Mouse (Mus musculus) midbrain, embryonic 10.5 days (tissue): ENCODE results near the gene Klhdc3. TPM values are rescaled to one million over a fixed set of nuclear protein-coding genes. Genes with fewer than 3 reads are reported as not detected.

Experiments
- DNase-seq: peaks from one replicate; pipeline ENCODE4 v3.0.0-alpha.2; 2017; ENCODE audit warnings: low spot score
- H3K27ac ChIP-seq: fragments of 300-500 bp; sonication (generic); replicated peaks from 2 replicates; pipeline ENCODE4 v1.5.1; 2016; ENCODE audit warnings: mild to moderate bottlenecking
- H3K27me3 ChIP-seq: fragments of 300-500 bp; sonication (generic); 2 replicates; pipeline ENCODE4 v1.6.1; 2016; ENCODE audit warnings: low read depth, mild to moderate bottlenecking; ENCODE audit not compliant: poor library complexity, severe bottlenecking
- H3K36me3 ChIP-seq: fragments of 300-500 bp; sonication (generic); 2 replicates; pipeline ENCODE4 v1.6.1; 2016; ENCODE audit warnings: mild to moderate bottlenecking, moderate library complexity
- H3K4me1 ChIP-seq: fragments of 300-500 bp; sonication (generic); 2 replicates; pipeline ENCODE4 v1.6.1; 2016
- H3K4me3 ChIP-seq: fragments of 300-500 bp; sonication (generic); 2 replicates; pipeline ENCODE4 v1.5.1; 2016; ENCODE audit warnings: mild to moderate bottlenecking, moderate library complexity
- H3K9me3 ChIP-seq: fragments of 300-500 bp; sonication (generic); replicated peaks from 2 replicates; pipeline ENCODE4 v1.6.1; 2016; ENCODE audit warnings: mild to moderate bottlenecking
- WGBS: fragments of 180-500 bp; shearing (Covaris S2); methylation state at CpG from one replicate; pipeline ENCODE4 v1.1.7; 2016; 5-methylcytosine and 5-hydroxymethylcytosine counted together
- polyA plus RNA-seq: library from polyadenylated mRNA; unstranded; fragments of >200 nt; fragmentation: Nextera tagmentation; extraction: Ambion mirVana; gene quantifications from 2 replicates; pipeline ENCODE4 v1.2.1, GENCODE M21; 2016

Gene Klhdc3
- polyA plus RNA-seq, 1 experiment from 2014 or later: 126 TPM

- Histone ChIP-seq H3K27me3 (no peaks in the 10 kb centered on the region), H3K4me1 (no peaks in the 10 kb centered on the region), H3K4me3 (no peak overlapping the region), H3K27ac (no peak overlapping the region), H3K9me3 (no peaks in the 10 kb centered on the region), H3K36me3 (peaks cover 79% of the 10 kb centered on the region)
- DNase-seq: no peak
- WGBS: 71% methylated on average over 1 of the region's 1 CpGs
Measured at GRCm38 (mm10) chr17:46694517-46695063, 13.9 kb upstream of the Klhdc3 start.

- Histone ChIP-seq H3K4me3 (no peak overlapping the region), H3K27me3 (no peaks in the 10 kb centered on the region), H3K27ac (no peak overlapping the region), H3K36me3 (peaks cover 77% of the 10 kb centered on the region), H3K4me1 (no peaks in the 10 kb centered on the region), H3K9me3 (no peaks in the 10 kb centered on the region)
- WGBS: 93% methylated on average over 2 of the region's 2 CpGs
- no peak for DNase-seq
Measured at GRCm38 (mm10) chr17:46691390-46691789, 10.7 kb upstream of the Klhdc3 start.

- Histone ChIP-seq H3K9me3 (no peaks in the 10 kb centered on the region), H3K27ac (no peak overlapping the region), H3K36me3 (peaks cover 77% of the 10 kb centered on the region), H3K27me3 (no peaks in the 10 kb centered on the region), H3K4me1 (no peaks in the 10 kb centered on the region), H3K4me3 (no peak overlapping the region)
- DNase-seq: no peak
- 97% methylated on average over 12 of the region's 12 CpGs for WGBS
Measured at GRCm38 (mm10) chr17:46690665-46691064, 10.0 kb upstream of the Klhdc3 start.

GRCm38 (mm10) chr17:46685913-46686312 lies 5.2 kb upstream of the Klhdc3 start:
- Histone ChIP-seq H3K4me1 (peaks cover 15% of the 10 kb centered on the region), H3K36me3 (peaks cover 79% of the 10 kb centered on the region), H3K27ac (no peak overlapping the region), H3K9me3 (no peaks in the 10 kb centered on the region), H3K4me3 (no peak overlapping the region), H3K27me3 (no peaks in the 10 kb centered on the region)
- 97% methylated on average over 6 of the region's 6 CpGs for WGBS
- DNase-seq: no peak

- Histone ChIP-seq H3K27me3 (no peaks in the 10 kb centered on the region), H3K36me3 (peaks cover 63% of the 10 kb centered on the region), H3K4me3 (no peak overlapping the region), H3K27ac (no peak overlapping the region), H3K4me1 (peaks cover 38% of the 10 kb centered on the region), H3K9me3 (no peaks in the 10 kb centered on the region)
- no peak for DNase-seq
- WGBS: 83% methylated on average over 16 of the region's 16 CpGs
Measured at GRCm38 (mm10) chr17:46682654-46683389, 2.1 kb upstream of the Klhdc3 start.

GRCm38 (mm10) chr17:46681466-46682118 lies 878 bp upstream of the Klhdc3 start:
- DNase-seq: no peak
- WGBS: 30% methylated on average over 12 of the region's 12 CpGs
- H3K4me3 ChIP-seq: peak overlapping the region; percentile 92
- H3K27me3 ChIP-seq: no peaks in the 10 kb centered on the region
- peaks cover 63% of the 10 kb centered on the region for H3K36me3 ChIP-seq
- peak overlapping the region; percentile 89 for H3K27ac ChIP-seq
- H3K9me3 ChIP-seq: no peaks in the 10 kb centered on the region
- peaks cover 38% of the 10 kb centered on the region for H3K4me1 ChIP-seq

- DNase-seq: no peak
- Histone ChIP-seq H3K27me3 (no peaks in the 10 kb centered on the region), H3K36me3 (peaks cover 63% of the 10 kb centered on the region), H3K27ac (peak overlapping the region; percentile 89), H3K9me3 (no peaks in the 10 kb centered on the region), H3K4me1 (peaks cover 40% of the 10 kb centered on the region), H3K4me3 (peak overlapping the region; percentile 92)
- under 1% methylated on average over 34 of the region's 34 CpGs for whole genome bisulfite sequencing
Measured at GRCm38 (mm10) chr17:46679843-46680759, 613 bp downstream of the Klhdc3 start.

GRCm38 (mm10) chr17:46678911-46679310 lies 1.8 kb downstream of the Klhdc3 start:
- H3K27me3 ChIP-seq: no peaks in the 10 kb centered on the region
- H3K27ac ChIP-seq: peak overlapping the region; percentile 89; the same call in 1 of the 2 replicates
- H3K36me3 ChIP-seq: peaks cover 58% of the 10 kb centered on the region
- H3K4me3 ChIP-seq: peak overlapping the region; percentile 92
- DNase-seq: no peak
- 76% methylated on average over 9 of the region's 9 CpGs for WGBS
- H3K9me3 ChIP-seq: no peaks in the 10 kb centered on the region
- H3K4me1 ChIP-seq: peaks cover 49% of the 10 kb centered on the region

GRCm38 (mm10) chr17:46678416-46678815 lies 2.3 kb downstream of the Klhdc3 start, which contains the start of gene Mea1:
TSS of gene Mea1 (plus strand) at chr17:46678793.
- WGBS: 97% methylated on average over 8 of the region's 9 CpGs
- peaks cover 52% of the 10 kb centered on the region for H3K4me1 ChIP-seq
- peak within 1 kb of the TSS; percentile 89; the same call in 1 of the 2 replicates for H3K27ac ChIP-seq
- peaks cover 53% of the 10 kb centered on the region for H3K36me3 ChIP-seq
- peak within 1 kb of the TSS; percentile 92 for H3K4me3 ChIP-seq
- DNase-seq: no peak
- H3K9me3 ChIP-seq: no peaks in the 10 kb centered on the region
- no peaks in the 10 kb centered on the region for H3K27me3 ChIP-seq

- Histone ChIP-seq H3K36me3 (peaks cover 74% of the 10 kb centered on the region), H3K9me3 (no peaks in the 10 kb centered on the region), H3K4me3 (peak overlapping the region; percentile 91), H3K27ac (peak overlapping the region; percentile 85), H3K4me1 (peaks cover 43% of the 10 kb centered on the region), H3K27me3 (no peaks in the 10 kb centered on the region)
- WGBS: 19% methylated on average over 15 of the region's 15 CpGs
- DNase-seq: no peak
Measured at GRCm38 (mm10) chr17:46674530-46675283, 6.0 kb downstream of the Klhdc3 start.

- peaks cover 36% of the 10 kb centered on the region for H3K4me1 ChIP-seq
- whole genome bisulfite sequencing: 1% methylated on average over 43 of the region's 43 CpGs
- peak; percentile 92 for DNase-seq
- no peaks in the 10 kb centered on the region for H3K9me3 ChIP-seq
- H3K4me3 ChIP-seq: peak within 1 kb of the TSS; percentile 91
- peaks cover 81% of the 10 kb centered on the region for H3K36me3 ChIP-seq
- H3K27ac ChIP-seq: peak within 1 kb of the TSS; percentile 85
- no peaks in the 10 kb centered on the region for H3K27me3 ChIP-seq
Measured at GRCm38 (mm10) chr17:46673850-46674529, 6.7 kb downstream of the Klhdc3 start, which contains the start of gene Rrp36. TSS of gene Rrp36 (minus strand) at chr17:46674352.
